Mouse (Mus musculus): ENCODE measurements at regions not wholly inside any gene's neighbourhood (a gene's known extent, or its start where the extent isn't known, plus 50 kb on each side); places are given as distances from the start of the nearest gene placed in this dataset.
A peak's percentile ranks its signal among the peaks of the same experiment; 100 is the strongest.

DNA sequence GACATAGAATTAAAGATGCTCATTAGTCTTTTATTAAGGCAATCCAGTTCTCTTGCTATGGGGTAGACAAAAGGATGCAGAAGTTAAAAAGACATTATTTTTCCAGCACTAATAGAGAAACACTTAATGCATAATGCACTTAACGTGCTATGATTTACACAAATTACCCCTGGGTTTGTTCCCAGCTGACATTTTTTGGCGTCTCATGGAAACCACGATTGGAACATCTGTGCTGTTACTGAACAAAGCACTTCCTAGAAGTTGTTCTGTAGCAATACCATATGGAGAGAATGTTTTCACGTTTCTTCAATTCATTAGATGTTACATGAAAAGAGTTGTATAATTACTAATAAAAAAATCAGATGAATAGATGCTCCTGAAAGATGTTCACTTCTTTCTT lies 635.2 kb downstream of the Gm597 start:
- DNase-seq, result no peak

DNA sequence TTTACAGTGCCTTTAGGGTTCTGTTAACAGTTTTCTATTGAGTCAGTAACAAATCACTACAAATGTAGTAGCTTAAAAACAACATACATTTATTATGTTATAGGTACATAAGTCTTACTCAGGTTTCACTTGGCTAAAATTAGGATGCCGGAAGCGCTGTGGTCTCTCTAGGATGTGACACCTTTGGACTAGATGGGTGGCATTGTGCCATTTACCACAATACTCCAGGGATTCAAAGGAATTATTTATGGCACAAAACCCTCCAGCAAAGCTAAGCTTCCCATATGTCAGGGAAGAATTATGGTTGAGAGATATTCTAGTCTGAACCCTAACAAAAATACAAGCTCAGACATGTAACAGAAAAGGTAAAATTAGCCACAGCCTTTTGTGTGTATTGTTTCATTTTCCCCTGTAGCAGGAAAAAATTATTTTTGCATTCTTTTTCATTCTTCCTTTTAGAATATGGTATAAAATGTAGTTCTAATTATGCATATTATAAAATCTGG lies 678.0 kb downstream of the Gm597 start:
- peak; percentile 77 to 83 for DNase-seq

DNA sequence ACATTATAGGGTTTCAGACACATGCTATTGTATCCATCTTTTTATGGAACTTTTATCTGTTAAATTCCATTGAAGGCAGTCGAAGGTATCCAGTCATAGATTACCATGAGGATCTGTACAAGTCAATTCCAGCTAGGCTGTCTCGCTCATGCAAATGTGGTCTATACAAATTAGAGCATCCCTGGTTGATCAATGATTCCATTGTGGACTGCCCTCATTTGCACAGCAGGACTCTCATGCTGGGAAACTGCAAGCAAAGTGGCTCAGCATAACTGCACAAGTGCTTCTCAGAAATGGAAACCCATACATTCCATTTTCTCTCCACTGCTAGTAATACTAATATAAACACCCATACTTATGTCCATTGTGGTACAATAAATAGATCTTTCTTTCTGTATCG lies 695.6 kb downstream of the Gm597 start:
- DNase-seq, result no peak

DNA sequence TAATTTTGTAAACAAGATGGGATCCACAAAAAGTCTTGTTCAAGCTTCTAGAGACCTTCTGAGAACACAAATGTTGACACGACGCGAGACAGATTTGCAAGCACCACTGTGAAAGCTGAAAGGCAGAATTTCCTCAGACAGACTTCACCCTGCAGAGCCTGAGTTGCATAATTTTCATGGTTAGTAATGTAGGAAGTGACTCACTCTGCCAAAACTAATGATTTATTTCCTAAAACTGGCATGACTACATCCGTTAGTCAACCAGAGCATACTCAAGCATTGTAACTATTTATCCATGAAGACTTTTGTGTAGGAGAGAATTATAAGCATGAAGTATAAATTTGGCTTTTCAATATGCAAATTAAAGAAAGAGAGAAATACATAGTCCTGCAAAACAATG lies 726.1 kb downstream of the Gm597 start:
- peak; percentile 1 to 9 for DNase-seq

DNA sequence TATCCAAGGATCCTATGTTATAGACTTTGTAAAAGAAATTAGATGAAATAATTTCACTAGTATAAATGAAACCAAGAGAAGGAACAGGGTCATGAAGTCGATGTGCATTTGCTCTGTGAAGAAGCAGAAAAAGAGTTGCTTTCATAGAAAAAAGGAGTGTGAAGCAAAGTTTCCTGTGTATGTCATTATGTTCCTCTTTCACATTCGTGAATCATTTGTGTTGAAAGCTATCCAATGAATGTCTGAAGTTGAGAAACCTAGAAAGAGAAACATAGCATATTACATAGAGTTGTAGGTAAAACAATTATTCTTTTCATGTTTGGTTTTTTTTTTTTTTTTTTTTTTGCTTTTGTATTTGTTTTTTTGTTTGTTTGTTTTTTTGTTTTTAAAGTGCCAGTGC lies 732.1 kb downstream of the Gm597 start:
- DNase-seq, result no peak

DNA sequence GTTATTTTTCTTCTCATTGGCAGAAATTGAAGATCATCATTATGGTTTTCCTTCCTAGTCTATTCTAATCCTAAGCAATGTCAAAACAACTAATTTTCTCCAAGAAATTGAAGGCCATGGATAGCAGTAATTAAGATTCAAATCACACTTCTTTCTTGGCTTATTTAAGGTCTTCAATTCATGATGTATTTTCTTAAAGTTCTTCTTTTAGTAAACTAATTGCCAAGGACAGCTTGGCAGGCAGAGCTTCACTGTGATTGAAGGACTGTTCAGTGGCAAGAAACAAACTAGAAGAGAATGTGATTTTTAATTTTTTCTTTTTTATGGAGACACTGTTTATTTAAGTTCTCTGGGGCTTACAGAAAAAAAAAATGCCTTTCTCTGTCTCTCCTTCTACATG lies 732.7 kb downstream of the Gm597 start:
- DNase-seq, result no peak

DNA sequence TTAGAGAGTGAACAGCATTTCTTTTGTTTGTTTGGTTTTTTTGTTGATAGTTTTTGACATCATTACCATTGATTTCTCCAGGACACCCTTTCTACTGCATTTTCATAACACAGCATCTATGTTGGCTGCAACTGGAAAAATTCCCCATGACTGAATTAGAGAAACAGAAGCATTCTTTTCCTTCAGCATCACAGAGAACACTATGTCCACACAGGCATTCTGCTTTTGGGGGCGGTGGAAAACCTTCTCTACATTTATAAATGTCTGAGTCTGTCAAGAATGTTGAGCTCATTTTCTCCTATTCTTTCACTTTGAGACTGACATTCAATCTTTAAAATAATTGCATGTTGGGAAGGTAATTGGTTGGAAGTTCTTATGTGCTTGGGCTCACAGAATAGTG lies 734.4 kb downstream of the Gm597 start:
- DNase-seq, result no peak

DNA sequence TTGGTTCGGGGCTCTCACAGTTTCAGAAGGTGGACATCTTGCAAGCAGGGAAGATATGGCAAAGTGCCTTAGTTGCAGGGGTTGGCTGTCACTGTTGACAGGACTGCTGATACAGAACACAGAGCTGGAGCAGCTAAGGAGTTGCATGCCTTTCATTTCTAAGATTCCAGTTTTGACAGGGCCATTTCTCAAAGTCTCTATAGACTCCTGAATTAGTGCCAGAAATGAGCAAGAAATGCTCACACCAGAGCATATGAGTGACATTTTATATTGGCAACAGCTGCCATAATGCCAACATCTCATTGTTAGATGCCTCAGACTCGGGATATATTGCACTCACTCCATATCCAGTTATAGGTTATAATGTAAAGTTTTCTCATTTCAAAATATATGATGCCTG lies 754.3 kb downstream of the Gm597 start:
- DNase-seq, result no peak

DNA sequence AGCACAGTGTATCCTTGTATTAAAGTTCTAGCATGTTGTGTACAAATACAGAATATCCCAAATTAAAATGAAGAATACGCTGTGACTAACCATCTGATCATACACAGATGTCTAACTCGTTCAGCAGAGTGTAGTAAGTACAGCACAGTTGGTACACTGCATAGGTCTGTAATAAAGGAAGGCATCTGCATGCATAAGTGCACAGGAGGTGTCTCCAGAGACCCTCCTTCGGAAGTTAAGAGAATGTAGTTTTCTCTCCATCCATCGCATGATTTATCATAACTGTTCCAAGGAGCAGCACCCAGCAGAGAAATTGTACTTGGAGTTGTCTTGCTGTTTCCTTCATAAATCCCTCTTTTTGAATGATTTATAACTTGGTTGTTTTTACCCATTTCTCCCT lies 781.6 kb downstream of the Gm597 start:
- no peak for DNase-seq

DNA sequence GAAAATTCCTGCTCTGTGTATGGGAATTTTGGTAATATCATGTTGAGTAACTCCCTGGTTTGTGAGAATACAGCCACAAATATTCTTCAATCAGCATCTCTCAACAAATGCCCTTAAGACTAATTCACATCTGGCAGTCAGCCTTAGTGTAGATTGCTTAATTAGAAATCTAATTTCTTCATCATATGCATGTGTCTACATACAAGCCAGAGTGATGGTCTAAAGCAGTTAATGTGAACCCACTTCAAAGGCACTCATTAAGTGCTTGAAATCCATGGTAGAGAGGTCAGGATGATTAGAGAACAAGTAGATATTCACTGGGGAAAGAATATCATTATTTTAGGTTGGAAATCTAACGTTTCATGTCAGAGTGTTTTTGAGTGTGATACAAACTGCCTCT lies 816.7 kb downstream of the Gm597 start:
- DNase-seq, result no peak

Measured in cerebellum, postnatal 14 days (tissue).